In genomic region chr2:23092216-23092615, GRCm38 (mm10) we compare ENCODE assay signal across 8 mouse cellular contexts. TPM values are rescaled to one million over a fixed set of nuclear protein-coding genes. Genes with fewer than 3 reads are reported as not detected.
A peak's percentile ranks its signal among the peaks of the same experiment; 100 is the strongest.
DNase-seq lines count a peak whose midpoint lies in the region; ATAC-seq lines count a peak whose summit lies in the region.

No protein-coding gene starts in this region.

- intact Hi-C loops in left cerebral cortex, postnatal 25 days (cut with DNase I), result no loop called here
- intact Hi-C loops in left cerebral cortex, postnatal 10 days (cut with DNase I), result no loop called here

- DNase-seq in cerebellum, adult 18-20 months, result peak; percentile 25 to 28
- no peak for DNase-seq in cerebellum, adult 9-11 months
- peak; percentile 16 to 17 for DNase-seq in left cerebral cortex, postnatal 25 days (ENCODE audit: low spot score in 2 of 2)
- DNase-seq in left cerebral cortex, postnatal 10 days (ENCODE audit: extremely low spot score in 1 of 2, low spot score in 2 of 2), result no peak
- DNase-seq in c-Kit-negative CD71-positive TER-119-positive erythroid progenitor cells, embryonic 14.5 days (ENCODE audit: low read depth, low spot score), result peak; percentile 49
- no peak for DNase-seq in urinary bladder, postnatal 4 days (ENCODE audit: low spot score in 2 of 2)

- peak; percentile 79 for ATAC-seq in inflammation-experienced regulatory T-cells, adult 6 months
- ATAC-seq in neutrophil, adult 5-6 weeks (ENCODE audit: extremely low read depth, insufficient number of reproducible peaks, low FRiP score, poor library complexity, severe bottlenecking), result peak; percentile 79

RNA-seq across cellular contexts. Expression of gene Acbd5, which starts 24.2 kb away (rescaled TPM):
- total RNA-seq in left cerebral cortex, postnatal 25 days (2021), result 10 to 100 TPM; 74.5 to 75.5 TPM
- 10 to 100 TPM; 64.9 to 71.4 TPM for total RNA-seq in left cerebral cortex, postnatal 10 days (2021)
- polyA plus RNA-seq in inflammation-experienced regulatory T-cells, adult 6 months (2017; shearing (Covaris generic)), result 10 to 100 TPM; 62.8 to 83.5 (median 72.0) TPM
- total RNA-seq in neutrophil, adult 5-6 weeks (2017), result 137 and 156 TPM in 2 replicates

RNA-seq across cellular contexts. Expression of gene Abi1, which starts 52.2 kb away (rescaled TPM):
- 100 to 1,000 TPM; 132 to 140 TPM for total RNA-seq in left cerebral cortex, postnatal 25 days (2021)
- total RNA-seq in left cerebral cortex, postnatal 10 days (2021), result 100 to 1,000 TPM; 121 to 131 TPM
- polyA plus RNA-seq in inflammation-experienced regulatory T-cells, adult 6 months (2017; shearing (Covaris generic)), result 100 to 1,000 TPM; 205 to 247 (median 244) TPM
- total RNA-seq in neutrophil, adult 5-6 weeks (2017), result 242 and 261 TPM in 2 replicates

Comparison
In these comparisons a context has a peak if more than half of its experiments do, and no peak if none do; other contexts are left out.
1. DNase-seq: peak in cerebellum, adult 18-20 months (2 of 2), left cerebral cortex, postnatal 25 days (2 of 2) and c-Kit-negative CD71-positive TER-119-positive erythroid progenitor cells, embryonic 14.5 days (single experiment); none in cerebellum, adult 9-11 months (single experiment), left cerebral cortex, postnatal 10 days (0 of 2) and urinary bladder, postnatal 4 days (0 of 2).